Mouse (Mus musculus): ENCODE data around the gene Myh9. TPM values are rescaled to one million over a fixed set of nuclear protein-coding genes. Genes with fewer than 3 reads are reported as not detected.

Myh9 gene
- total RNA-seq (2021): 100 to 1,000 TPM; 222 to 260 TPM
- long read RNA-seq, experiment 1, full-length matches to known transcripts: 4 of 20 reads
- long read RNA-seq, experiment 1, partial matches to known transcripts: 13 of 20 reads
- long read RNA-seq, experiment 1, other reads (novel, unspliced or antisense): 3 of 20 reads
- long read RNA-seq, experiment 2, full-length matches to known transcripts: 17 of 44 reads
- long read RNA-seq, experiment 2, partial matches to known transcripts: 18 of 44 reads
- long read RNA-seq, experiment 2, other reads (novel, unspliced or antisense): 9 of 44 reads

DNA sequence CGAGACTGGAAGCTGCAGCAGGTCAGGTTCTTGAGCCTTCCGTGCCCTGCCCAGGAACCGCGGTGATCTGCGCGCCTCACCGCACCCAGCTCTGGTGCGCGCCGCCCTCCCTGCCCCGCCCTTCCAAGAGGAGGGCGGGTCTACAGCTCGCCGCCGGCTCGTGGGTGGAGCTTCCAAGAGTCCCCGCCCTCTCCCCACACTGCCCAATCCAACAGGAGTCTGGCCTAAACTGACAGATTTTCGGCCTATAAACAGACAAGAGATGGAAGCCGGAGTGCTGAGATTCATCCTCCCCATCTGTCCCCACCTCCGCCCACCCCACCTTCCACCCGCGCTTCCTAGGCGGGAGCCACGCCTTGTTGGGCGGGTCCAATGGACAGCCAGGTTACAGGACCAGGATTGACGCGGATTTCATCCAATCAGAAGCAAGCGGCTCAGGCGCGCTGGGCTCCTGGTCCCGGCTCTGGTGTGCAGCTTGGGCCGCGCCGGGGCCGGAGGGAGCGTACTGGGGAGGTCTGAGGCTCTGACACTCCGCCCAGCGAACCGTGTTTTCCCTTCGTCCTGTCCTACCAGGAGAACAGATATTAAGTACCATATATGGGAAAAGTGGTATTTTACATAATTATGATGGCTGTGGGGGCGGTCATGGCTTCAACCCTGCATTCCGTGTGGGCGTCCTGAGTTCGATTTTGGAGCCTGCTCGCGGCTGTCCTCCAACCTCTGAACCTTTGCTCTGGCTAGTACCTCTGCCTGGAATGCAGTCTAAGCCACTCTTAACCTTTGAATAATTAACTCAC, at the start of gene Myh9:
Gene Myh9 (minus strand): TSS at position 129 of the 797 bp plus-strand sequence.
- DNase-seq: peak; percentile 99

GRCm38 (mm10) chr15:77891766-77892165, 49.8 kb upstream of the Myh9 start:
- no peak for DNase-seq

DNA sequence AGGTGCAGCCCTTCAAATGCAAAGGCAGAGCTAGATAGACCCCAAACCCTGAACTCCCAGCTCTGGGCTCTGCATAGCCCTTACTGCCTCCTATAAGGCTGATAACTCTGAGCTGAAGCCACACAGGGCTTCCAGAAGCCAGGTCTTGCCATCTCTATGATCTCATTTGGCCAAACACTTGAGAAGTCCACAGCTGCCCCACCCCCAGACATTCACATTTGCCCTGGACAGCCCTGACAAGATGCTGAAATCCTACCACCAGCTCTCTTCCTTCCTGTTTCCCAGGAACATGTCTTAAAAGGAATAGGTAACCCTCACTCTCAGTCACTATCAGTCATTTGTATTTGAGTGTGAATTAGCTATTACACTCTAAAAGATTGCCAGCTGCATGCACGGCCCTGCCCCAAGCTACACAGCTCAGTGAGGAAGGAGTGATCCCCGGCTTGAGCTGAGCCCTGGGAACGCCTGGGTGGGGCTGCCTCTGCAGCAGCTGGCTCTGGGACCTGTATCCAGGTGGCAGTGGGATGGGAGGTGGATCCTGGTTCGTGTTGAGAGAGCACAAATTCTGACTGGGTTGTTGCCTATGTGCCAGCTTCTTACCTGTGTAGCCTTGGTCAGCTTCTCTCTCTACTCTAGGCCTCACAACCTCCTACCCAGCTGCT, 47.9 kb upstream of the Myh9 start:
- DNase-seq: no peak

GRCm38 (mm10) chr15:77888286-77888685, 46.3 kb upstream of the Myh9 start:
- peak; percentile 35 for DNase-seq

GRCm38 (mm10) chr15:77887093-77887488, 45.1 kb upstream of the Myh9 start:
- DNase-seq: no peak

DNA sequence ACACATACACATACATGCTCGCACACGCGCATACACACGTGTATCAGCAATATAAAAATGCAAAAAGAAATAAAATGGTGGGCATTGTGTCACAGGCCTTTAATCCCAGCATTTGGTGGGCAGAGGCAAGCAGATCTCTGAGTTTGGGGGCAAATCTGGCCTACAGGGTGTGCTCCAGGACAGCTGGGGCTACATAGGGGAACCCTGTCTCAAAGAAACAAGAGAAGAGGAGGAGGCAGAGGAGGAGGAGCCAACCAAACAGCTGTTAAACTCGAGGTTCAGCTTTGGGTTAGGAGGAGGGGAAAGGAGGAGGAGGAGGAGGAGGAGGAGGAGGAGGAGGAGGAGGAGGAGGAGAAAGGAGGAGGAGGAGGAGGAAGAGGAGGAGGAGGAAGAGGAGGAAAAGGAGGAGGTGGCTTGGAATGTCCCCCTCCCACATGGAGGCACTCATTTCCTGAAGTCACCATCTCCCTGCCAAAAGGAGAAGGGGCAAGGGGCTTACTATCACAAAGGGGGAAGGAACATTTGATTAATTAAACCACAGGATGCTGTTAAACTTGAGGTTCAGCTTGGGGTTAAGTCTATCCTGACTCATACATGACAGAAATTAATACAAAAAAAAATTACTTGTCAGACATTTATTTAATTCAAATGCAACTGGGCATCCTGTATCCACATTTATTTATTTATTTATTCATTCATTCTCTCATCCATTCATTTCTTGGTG, 44.6 kb upstream of the Myh9 start:
- no peak for DNase-seq

DNA sequence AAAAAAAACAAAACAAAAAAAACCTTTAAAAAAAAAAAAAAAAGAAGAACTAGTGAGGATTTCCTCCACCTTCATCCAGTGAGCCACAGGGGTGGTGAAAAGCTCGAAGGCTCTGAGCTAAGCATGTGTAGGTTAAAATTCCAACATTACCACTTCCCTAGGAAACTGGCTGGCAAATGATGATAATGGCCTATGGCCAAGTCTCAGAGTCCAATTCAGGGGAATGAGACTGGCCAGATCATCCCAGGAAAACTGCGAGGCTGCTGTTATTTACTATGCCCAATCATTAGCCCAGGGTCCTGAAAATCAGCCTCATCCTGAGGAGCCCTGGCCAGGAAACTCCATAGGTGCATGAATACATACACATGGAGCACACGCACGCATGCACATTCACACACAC, 44.0 kb upstream of the Myh9 start:
- no peak for DNase-seq

- no peak for DNase-seq
Measured at GRCm38 (mm10) chr15:77885159-77885558, 43.2 kb upstream of the Myh9 start.

DNA sequence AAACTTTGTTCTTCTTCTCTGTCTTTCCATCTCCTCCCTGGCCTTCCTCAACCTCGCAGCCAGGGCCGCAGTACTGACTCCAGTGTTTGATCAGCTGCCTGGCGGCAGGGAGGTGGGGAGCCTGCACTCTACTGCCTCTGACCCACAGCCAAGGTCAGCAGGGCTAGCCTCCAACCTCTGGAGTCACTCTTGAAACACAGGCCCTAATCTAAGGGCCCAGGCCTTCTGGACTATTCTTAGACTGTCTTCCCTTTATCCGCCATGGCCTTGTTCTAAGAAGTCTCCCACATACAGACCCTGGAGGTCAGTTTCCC, 41.7 kb upstream of the Myh9 start:
- no peak for DNase-seq

DNA sequence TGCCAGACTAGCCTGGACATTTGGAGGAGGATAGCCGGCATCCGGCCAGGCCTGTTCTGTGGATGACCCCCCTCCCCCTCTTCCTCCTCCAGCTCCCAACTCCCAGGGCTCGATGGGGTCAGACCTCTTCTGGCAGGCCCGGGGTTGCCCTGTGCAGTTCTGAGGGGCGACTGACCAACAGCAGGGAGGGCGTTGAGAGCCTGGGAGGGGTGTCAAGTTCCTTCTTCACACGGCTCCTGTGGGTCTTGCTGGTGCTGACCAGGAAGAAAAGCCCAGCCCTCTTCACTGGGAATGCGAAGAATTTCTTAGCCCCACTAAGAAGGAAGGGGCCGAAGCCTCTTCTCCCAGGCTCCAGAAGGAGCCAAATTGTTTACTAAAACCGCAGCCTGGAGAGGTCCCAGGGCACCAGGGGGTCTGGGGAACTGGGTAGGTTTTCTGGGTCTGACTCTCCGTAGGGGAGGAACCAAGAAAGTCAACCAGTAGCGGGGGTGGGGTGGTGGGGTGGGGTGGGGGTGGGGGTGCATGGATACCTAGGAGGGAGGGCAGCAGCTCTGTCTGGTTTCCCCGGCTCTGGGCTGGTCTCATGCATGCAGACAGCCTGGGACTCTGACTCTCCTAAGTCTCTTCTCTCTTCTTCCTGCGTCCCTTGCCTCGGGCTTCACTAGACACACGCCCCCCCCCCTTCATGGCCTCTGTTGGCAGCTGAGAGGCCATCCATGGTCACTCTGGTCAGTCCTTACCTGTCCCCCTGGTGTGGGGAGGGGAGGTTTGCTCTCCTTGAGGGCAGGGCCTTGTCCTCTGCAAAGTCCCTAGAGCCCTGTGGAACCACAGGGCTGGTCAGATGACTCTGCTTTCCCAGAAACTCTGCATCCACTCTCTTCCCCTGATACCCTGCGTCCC, 41.1 kb upstream of the Myh9 start:
- DNase-seq: peak; percentile 30

DNA sequence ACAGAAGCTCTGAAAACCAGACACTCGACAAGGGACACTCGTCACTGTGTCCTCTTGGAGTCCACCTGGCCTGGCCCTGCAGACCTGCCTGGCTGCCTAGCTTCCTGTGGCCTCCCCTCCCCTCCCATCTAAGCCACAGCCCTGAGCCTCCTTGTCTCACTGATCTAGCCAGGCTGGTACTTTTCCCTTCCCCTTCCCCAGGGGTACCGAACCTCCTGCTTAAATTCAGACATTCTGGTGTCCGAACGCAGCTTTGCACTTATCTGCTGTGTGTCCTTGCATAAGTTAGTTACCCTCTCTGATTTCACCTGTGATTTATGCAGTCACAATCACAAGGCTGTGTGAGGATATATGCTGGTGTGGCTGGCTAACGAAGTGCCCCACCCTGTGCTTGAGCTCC, 40.3 kb upstream of the Myh9 start:
- DNase-seq: no peak

DNA sequence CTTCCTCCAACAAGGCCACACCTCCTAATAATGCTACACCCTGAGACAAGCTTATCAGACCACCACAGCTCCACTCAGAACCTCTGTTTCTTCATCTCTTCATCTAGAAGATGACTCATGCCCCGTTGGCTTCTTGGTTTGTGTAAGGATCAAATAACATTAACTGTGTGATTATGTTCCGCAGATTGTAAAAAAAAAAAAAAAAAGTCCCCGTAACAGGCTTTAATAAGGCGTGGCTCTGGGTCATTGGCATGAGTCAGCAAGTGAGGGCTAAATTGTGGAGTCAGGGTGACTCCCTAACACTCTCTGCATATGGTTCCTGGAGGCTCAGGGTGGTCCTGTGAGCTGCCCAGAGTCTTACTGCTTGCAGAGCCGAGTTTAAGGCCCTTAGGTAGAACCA, 39.7 kb upstream of the Myh9 start:
- no peak for DNase-seq

GRCm38 (mm10) chr15:77880738-77881137, 38.8 kb upstream of the Myh9 start:
- DNase-seq: no peak

GRCm38 (mm10) chr15:77879756-77880155, 37.8 kb upstream of the Myh9 start:
- DNase-seq: no peak

- DNase-seq: no peak
Measured at GRCm38 (mm10) chr15:77877209-77877608, 35.2 kb upstream of the Myh9 start.

DNA sequence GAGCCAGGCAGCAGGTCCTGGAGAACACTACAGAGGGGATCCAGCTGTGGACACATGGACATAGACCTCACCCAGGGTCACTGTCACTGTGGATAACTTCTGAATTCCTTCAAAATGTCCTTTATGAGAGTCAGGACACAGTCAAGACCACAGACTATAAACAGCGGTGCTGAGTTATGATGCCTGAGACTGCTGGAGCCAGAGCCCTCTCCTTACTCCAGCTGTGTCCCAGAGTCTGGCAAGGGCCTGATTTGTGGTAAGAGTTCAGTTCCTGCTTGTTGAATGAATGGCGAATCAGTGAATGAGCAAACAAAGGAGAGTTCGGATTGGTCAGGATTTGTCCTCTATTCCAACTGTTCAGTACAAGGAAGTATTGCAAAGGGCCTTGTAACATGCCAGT, 34.7 kb upstream of the Myh9 start:
- DNase-seq: no peak

GRCm38 (mm10) chr15:77875953-77876352, 34.0 kb upstream of the Myh9 start:
- no peak for DNase-seq

DNA sequence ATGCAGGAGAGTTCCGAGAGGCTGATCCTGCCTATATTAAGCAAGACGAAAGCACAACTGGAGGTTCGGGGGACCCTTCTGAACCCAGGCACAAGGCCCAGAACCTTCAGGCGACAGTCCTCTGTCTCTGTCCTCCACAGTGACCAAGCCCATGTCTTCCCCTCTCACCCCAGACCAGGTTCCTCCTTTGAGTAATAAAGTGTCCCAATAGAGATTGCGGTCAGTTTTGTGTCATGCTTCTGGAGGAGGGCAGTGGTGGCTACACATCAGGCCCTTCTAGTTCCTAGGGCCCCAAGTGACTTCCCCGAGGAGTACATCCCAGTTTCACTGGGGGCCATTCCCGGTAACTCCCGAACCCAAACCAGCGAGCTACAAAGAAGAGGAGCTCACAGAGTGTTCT, 32.8 kb upstream of the Myh9 start:
- no peak for DNase-seq

- DNase-seq: no peak
Measured at GRCm38 (mm10) chr15:77874310-77874709, 32.3 kb upstream of the Myh9 start.

- DNase-seq: no peak
Measured at GRCm38 (mm10) chr15:77873564-77873963, 31.6 kb upstream of the Myh9 start.

DNA sequence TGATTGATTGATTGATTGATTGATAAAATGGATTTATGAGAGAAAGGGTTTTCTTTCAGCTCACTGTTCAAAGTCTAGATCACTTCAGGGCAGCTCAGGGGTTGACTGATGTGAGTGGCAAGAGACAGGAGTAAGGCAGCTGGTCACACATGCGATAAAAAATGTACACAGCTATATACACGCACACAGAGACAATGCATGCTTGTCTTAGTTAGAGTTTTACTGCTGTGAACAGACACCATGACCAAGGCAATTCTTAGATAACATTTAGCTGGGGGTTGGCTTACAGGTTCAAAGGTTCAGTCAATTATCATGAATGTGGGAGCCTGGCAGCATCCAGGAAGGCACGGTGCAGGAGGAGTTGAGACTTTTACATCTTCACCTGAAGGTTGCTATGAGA, 31.0 kb upstream of the Myh9 start:
- DNase-seq: no peak

GRCm38 (mm10) chr15:77868340-77868739, 26.4 kb upstream of the Myh9 start:
- peak; percentile 51 for DNase-seq
